Mouse (Mus musculus) adrenal gland, adult 8-10 months (tissue): ENCODE measurements around the gene Nab1. TPM values are rescaled to one million over a fixed set of nuclear protein-coding genes. Genes with fewer than 3 reads are reported as not detected.

Experiments
- DNase-seq: peaks from one replicate; pipeline ENCODE4 v3.0.0; 2022
- total RNA-seq, 4 experiments: library from RNA; stranded (reverse); gene quantifications; 2 replicates each; pipeline ENCODE4 v1.2.4; 2022

The Nab1 gene
- total RNA-seq, 4 experiments from 2014 or later, result 56.8 to 59.1 (median 57.7) TPM

DNA sequence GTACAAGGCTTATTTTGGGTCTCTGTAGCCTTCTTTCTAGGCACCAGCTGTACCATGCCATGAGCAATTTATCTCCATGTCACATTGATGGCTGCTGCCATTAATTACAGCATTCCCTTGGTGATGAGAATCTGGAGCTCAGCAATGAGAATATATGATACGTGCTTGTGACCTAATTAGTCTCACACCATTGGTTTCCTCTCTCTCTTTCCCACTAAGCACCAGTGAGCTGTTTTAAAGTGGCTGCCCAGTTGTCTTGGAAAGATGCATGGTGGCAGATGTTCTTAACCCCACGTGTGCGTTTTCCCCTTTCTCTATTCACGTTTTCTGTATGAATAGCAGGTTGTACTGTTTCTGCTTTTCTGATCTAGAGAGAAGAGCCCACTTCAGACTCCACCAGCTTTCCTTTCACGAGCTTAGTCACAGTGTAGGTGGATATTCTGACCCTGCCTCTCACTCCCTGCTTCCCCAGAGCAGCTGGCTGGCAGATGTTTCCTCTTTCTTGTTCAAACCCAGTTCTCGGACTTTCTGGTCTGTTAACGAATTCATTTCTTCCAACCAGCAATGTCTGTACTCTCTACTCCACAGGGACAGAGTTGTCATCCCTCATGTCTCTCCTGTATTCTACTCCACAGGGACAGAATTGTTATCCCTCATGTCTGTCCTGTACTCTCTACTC is 29.5 kb downstream of the Nab1 start:
- DNase-seq, result no peak

DNA sequence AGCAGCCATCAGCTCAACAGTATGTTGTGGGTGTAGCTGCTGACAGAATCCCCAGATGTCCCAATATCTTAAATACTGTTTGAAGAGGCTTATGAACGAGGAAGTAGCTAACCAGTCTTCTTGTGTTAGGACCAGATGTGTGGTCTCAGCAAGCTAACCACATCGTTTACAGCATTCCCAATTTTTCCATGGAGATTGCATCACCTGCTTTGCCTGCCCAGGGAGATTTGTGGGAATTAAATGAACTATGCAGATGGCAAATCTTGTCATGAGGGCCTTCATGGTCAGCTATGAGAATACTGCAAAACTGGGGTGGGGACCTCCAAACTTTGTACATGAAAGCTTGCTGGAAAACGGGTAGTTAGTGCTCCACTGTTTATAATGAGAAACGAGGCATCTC is 30.2 kb downstream of the Nab1 start:
- DNase-seq, result no peak

DNA sequence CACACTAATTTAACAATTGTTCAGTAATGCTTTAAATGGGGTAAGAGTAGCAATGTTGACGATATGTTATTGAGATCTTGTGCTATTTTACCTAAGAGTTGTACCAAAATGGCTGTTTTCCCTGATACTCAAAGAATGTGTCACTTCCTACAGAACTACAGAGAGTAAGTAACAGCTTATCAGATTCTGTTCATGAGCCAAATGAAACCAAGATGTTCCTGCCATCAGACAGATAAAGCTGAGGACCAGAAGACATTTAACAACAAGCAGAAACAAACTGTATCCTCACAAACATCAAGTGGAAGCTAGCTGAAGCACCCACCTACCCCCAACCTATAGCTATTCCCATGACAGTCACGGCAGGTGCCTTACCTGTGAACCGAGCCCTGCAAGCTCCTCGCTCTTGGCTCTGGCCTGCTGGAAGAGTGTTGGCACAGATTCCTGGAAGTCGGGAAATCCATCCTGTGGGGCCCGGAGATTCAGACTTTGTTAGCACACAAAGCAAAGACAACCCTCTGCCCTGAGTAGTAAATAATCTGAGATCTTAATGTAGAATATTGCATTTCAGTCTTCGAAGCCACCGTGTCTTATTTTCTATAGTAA is 33.9 kb downstream of the Nab1 start:
- no peak for DNase-seq

DNA sequence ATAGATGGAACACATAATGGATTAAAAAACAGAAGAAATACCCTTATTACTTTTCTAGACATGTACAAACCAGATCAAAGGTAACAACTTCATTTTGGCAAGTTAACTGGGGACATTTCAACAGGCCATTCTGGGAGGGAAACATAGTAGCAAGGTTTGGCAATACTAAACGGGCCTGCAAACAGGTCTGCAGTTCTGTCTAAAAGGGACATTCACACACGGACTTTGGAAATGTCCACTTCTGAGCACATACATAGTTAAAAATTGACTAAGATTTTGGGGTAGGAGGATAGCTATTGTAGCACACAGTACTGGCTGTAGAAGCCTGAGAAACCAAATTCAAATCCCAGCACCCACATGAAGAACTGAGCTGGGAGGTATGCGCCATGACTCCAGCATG is 34.6 kb downstream of the Nab1 start:
- DNase-seq, result no peak

DNA sequence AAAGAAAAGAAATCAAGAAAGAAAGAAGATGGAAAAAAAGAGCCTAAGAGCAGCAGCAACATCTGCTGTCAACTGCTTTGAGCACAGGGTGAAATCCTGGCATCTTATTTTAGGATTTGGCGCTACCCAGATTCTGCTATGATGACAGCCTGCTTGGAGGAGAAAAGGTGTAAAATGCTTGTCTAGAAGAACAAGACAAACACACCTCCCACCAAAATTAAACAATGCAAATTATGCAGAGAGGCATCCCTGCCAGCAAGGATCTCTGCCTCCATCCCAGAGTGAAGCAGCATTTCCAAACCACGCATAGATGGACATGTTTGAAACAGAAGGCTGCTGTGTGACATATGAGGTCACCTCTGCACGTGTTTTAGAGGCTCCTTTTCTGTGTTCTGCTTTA is 35.2 kb downstream of the Nab1 start:
- DNase-seq, result no peak

DNA sequence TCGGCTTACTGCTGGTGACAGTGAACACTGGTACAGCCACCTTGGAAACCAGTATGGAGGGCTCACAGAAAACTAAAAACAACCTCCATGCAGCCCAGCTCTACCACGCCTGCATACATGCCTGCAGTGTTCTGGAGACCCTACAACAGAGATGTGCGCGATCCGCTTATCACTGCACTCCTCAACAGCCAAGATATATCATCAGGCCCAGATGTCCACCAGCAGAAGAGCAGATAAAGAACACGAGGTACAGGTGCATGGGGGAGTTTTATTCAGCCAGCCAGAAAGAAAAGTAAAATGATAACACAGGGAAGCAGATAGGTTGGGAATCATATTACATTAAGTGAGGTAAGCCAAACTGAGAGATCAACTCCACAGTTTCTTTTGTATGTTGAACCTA is 37.2 kb downstream of the Nab1 start:
- no peak for DNase-seq

DNA sequence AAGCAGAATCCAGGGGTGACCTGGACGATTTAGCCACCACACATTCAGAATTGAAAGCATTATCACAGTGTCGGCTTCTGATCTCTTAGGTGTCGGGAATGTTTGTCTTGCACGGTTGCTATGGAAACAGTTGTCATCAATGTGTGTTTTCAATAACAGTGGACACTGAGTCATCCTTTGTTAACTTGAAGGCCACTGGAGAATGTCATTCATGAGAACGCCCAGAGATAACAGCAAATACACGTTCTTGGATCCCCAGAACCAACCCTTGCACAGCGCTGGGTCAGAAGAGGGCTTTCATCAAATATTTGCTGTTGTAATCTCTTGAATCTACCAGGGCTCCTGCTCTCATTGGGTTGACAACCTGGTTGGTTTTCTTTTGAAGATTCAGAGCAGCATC is 43.9 kb downstream of the Nab1 start:
- peak; percentile 11 for DNase-seq

DNA sequence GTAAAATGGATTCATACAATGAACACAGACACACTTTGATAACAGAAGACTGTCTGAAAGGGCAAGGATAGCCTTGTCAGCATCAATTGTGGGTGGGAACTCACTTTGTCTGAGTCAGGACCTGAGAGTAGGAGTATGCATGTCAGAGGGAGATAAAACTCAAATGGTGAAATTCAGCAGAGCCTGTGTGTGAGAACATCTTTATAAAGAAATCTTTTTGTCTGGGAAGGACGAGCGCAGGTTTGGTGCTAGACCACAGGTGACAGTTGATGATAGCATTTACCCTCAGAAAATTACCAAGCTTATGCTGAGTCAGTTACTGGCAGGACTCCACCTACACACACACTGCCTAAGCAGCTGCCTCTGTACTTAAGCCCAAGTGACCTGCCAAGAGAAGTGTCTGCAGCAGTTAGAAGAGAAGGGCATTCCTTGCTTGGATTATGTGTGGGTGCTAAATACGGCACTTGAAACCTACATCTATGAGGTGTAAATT is 45.9 kb downstream of the Nab1 start:
- no peak for DNase-seq

DNA sequence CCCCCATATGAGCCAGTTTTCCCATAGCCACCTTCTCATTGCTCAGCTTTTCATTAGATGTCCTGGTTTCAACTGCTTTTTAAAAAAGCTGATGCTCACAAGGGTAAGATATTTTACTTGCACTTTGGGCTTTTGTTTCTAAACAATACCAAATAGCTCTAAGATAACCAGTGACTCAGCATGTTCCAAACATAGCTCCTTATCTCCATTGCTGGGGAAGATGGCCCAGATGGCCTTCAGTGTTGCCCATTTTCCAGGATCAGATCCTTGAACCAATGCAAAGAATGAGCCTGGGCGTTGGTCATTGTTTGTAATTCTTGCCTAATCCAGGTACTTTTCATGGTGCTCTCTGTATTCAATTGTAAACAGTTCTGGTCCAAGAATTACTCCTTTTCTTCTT is 49.1 kb downstream of the Nab1 start:
- peak; percentile 24 for DNase-seq

DNA sequence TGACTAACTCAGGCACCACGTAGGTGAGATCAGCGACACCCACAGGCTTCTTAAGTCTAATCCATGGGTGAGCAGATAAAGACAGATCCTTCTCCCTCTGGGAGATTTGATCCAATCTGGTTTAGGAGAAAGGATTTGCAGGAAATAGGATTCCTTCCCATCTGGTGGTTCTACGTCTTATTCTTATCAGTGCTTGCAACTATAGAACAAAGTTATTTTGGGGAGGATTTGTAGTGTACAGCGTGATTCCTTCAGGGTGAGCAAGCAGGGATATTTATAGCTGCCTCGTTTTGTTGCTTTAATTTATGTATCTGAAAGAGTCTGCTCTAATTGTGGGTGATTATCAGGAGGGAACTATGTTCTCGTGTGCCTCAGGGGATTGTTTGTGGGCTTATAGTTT is 64.6 kb downstream of the Nab1 start:
- DNase-seq, result no peak

DNA sequence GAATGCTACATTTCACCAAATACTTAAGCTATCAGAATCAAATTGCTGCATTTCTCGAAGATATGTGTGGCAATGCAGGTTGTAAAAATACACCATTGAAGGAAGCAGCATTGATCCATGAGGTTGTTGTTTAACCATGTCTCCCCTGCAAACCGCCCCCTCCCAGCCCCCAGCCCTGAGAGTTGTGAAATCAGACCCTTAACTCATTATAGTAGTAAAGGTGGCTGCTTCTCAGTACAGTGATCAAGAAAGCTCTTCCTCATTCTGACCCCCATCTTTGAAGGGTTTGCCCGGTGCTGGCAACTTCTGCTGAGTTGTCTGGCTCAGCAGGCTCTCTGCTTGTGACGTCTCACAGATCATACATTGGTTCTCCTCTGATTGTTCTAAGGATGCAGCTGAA is 66.4 kb downstream of the Nab1 start:
- DNase-seq, result no peak

DNA sequence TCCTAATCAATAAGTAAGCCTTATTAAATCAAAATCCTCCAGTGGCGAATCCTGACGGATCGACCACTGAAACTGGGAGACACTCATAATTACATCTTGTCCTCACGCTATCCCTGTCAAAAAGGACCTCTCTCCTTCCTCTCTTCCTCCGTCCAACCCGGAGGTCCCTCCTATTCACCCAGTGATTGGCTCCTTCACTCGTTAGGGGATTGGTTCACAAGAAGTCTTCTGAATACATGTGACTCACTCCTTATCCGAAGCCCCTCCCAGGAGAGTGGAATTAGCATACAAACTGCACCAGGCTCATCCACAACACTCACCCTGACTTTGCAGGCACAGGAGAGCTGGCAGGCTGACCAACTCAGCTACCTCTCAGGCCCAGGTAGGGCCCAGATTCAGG is 68.7 kb downstream of the Nab1 start:
- no peak for DNase-seq

DNA sequence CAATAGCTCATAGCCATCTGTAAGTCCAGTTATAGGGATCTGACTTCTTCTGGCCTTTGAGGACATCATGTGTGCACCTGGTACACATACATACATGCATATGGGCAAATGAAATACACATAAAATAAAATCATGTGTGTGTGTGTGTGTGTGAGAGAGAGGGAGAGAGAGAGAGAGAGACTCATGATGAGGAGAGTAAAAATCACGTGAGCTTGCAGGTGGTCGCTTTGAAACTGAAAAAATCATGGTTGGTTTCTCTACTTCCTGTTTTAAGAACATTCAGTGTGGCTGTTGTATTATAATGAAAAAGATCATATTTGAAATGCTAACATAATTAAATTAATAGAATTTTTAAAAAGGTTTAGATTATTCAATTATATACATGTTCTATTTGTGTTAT is 69.9 kb downstream of the Nab1 start:
- DNase-seq, result no peak

DNA sequence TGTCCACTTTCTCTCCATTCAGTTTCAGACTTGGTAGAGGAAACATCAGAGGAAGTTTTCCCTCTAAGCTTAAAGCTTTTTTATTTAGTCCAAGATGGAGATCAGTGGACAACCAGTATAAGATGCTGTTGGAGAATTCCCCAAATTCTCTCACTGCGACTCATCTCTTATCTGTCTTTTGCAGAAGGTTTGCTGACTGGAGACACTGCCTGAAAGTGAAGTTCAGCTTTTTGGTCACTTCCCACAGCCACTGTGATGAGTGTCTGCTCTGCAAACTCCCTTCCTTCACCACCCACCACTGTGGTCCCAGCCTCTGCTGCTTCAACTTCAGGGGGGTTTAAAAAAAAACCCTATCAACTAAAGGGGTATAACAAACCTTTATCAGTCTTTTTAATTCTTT is 70.4 kb downstream of the Nab1 start:
- no peak for DNase-seq

DNA sequence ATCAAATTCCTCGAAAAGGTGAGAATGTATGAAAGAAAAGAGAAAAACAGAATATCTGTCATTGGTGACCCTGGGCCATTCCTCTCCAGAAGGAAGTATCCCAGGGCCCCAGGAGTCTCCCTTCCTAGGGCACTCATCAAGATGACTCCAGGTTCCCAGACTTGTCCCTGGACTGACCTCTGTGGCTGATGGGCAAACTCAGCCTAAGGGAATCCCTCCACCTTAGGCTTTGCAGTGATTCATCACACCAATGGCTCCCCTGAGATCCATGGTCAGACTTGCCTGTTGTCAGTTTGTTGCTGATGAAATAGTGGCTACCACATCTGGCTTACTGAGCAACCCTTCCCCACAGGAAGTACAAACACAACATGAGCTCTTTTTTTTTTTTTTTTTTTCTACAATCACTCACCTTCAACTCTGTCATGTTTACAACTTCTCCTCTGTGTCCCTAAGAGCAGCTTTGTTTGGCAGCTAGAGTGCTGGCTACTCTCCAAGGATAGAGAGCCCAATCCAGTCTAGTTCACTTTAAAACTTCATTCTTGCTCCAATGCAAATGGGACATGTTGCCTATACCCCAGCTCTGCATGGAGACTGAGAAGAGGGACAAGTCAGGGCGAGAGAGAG is 72.5 kb downstream of the Nab1 start:
- DNase-seq, result no peak

DNA sequence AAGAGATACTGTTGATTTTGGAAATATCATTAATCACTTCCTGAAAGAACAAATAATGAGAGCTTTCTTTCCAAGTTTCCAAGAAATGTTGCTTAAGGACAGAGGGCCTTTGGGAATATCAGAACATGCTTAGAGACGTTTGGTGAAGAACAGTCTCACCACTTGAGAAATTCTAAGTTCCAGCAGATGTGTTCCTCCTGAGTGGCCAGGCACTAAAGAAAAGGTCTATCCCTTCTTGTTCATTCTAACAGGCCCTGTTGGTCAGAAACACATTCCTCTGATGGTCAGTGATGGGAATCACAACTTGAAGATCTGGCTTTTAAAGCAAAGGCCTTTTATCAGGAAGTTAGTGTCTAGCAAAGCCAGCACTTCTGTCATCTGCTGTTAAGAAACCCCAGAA is 76.6 kb downstream of the Nab1 start:
- DNase-seq, result no peak

DNA sequence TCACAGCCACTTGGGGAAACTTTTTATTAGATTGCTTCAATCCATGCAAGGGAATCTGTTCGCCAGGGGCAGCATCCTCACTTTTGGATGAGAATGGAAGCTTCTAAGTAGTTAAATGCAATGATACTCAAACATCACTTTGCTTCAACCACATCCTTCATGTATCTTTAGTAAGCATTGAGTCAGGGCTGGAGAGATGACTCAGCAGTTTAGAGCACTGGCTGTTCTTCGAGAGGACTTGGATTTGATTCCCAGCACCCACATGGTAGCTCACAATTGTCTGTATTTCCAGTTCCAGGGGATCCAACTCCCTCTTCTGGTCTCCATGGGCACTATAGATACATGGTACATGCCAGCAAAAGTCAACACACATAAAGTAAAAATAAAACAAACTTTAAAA is 77.4 kb downstream of the Nab1 start:
- DNase-seq, result no peak

DNA sequence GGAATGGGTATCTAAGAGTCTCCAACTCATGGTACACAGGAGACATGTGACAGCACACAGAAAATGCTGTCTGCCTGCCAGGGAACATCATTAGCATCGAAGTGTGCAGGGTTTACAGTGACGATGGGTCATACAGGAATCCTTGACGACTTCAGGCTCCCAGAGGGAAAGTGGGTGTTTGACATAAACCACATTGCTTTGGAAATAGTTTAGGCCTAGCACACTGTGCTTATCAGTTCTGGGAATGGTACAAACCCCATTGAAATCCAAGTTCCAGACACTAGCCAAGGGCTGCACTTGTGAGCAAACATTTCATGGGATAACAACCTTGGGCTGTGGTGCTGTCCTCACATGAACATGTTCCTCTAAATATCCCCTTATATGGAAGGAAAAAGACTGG is 78.3 kb downstream of the Nab1 start:
- no peak for DNase-seq

DNA sequence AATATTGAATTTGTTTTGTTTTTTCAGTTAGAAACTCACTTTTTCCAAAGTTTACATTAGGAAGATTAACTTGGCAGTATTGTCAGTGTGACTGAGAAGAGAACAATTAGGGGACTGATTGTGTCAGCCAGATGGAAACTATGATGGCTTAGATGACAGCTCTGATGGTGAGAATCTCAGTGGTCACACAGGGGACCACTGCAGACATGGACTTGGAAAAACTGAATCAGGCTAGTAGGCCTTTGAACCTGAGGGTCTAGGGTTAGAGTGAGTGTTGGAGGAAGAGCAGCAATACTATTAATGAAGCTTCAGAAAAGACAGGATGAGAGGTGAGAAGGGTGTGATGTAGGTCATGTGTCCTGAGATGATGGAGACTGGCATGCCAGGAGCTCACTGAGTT is 78.9 kb downstream of the Nab1 start:
- DNase-seq, result no peak

DNA sequence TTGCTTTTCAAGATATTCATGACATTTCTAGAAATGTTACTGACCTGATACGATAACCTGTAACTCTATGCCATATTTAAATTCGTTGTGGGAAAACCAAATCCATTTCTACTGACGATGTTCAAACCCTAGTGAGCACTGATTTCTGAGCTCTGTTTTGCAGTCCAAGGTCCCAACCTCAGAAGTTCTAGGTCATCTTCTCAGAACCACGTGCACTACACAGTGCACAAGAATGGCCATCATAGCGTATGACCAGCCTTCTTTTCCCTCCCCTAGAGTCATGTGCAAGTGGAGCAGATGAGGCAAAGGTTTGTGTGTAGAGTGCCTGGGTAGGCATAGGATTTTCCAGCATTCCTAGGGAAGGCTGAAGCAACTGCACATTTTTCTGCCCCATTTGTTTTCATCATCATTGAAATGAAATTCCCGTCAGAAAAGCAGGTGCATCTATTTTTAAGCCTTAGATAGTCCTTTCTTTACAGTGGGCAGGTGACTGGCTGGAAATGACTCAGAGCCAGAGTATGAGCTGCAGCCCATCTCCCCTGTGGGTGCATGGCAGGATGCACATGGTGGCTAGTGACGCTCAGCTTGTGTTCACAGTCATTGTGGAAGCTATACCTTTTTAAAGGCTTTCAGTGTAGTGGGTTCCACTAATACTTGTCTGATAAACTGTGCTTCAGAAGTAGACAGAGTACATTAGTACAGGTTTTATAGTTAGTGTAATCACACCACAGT is 81.2 kb downstream of the Nab1 start:
- no peak for DNase-seq
